Mouse (Mus musculus) hindbrain, embryonic 10.5 days (tissue): Measurements from ENCODE around the gene Camk2d. TPM values are rescaled to one million over a fixed set of nuclear protein-coding genes. Genes with fewer than 3 reads are reported as not detected.

Source experiments
- DNase-seq: peaks from one replicate; pipeline ENCODE4 v3.0.0-alpha.2; 2017; ENCODE audit warnings: low spot score
- H3K27ac ChIP-seq: fragments of 300-500 bp; sonication (generic); 2 replicates; pipeline ENCODE4 v1.5.1; 2016; ENCODE audit warnings: mild to moderate bottlenecking, moderate library complexity
- H3K27me3 ChIP-seq: fragments of 300-500 bp; sonication (generic); 2 replicates; pipeline ENCODE4 v1.6.1; 2016; ENCODE audit warnings: mild to moderate bottlenecking; ENCODE audit not compliant: poor library complexity, insufficient read depth, severe bottlenecking
- H3K36me3 ChIP-seq: fragments of 300-500 bp; sonication (generic); 2 replicates; pipeline ENCODE4 v1.6.1; 2016; ENCODE audit warnings: mild to moderate bottlenecking, moderate library complexity
- H3K4me1 ChIP-seq: fragments of 300-500 bp; sonication (generic); replicated peaks from 2 replicates; pipeline ENCODE4 v1.6.1; 2016; ENCODE audit warnings: mild to moderate bottlenecking
- H3K4me3 ChIP-seq: fragments of 300-500 bp; sonication (generic); 2 replicates; pipeline ENCODE4 v1.5.1; 2016; ENCODE audit warnings: mild to moderate bottlenecking, moderate library complexity
- H3K9me3 ChIP-seq: fragments of 300-500 bp; sonication (generic); 2 replicates; pipeline ENCODE4 v1.6.1; 2016; ENCODE audit warnings: mild to moderate bottlenecking, moderate library complexity
- WGBS: fragments of 180-500 bp; shearing (Covaris S2); methylation state at CpG from one replicate; pipeline ENCODE4 v1.1.7; 2016; 5-methylcytosine and 5-hydroxymethylcytosine counted together
- polyA plus RNA-seq: library from polyadenylated mRNA; unstranded; fragments of >200 nt; fragmentation: Nextera tagmentation; extraction: Ambion mirVana; gene quantifications from 2 replicates; pipeline ENCODE4 v1.2.1, GENCODE M21; 2016

Gene Camk2d
- 11.4 and 11.9 TPM in 2 replicates for polyA plus RNA-seq

DNA sequence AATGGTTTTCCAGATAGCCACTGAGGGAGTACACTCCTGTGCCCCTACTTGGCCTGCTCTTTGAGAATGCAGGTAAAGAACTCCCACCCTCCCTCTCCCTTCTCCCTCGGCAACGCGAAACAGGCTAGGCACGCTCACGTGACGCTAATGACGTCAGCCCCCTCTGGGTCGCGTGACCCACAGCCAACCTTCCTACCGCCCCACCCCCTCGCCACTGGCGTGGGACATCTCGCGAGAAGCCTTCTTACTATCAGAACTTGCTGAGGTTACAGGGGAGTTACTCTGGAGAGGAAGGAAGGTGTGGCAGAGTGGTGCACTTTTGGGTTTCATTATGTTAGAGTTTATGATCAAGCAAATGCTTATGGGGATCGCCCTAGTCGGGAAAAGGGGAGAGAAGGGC lies at the start of gene Camk2d:
Camk2d (plus strand) TSS at position 217 of the 400 bp plus-strand sequence.
- WGBS = under 1% methylated on average over 16 of the region's 16 CpGs
- DNase-seq = peak; percentile 96
- H3K27ac ChIP-seq = peak within 1 kb of the TSS; percentile 95
- no peaks in the 10 kb centered on the region for H3K9me3 ChIP-seq
- no peaks in the 10 kb centered on the region for H3K36me3 ChIP-seq
- peaks cover 16% of the 10 kb centered on the region for H3K4me1 ChIP-seq
- H3K4me3 ChIP-seq = peak within 1 kb of the TSS; percentile 78
- H3K27me3 ChIP-seq = no peaks in the 10 kb centered on the region; the same call in 1 of the 2 replicates

- no peak for DNase-seq
- Histone ChIP-seq H3K4me1 (no peaks in the 10 kb centered on the region), H3K27me3 (no peaks in the 10 kb centered on the region), H3K36me3 (no peaks in the 10 kb centered on the region), H3K27ac (no peak overlapping the region), H3K9me3 (no peaks in the 10 kb centered on the region), H3K4me3 (no peak overlapping the region)
These were observed 48.2 kb upstream of the Camk2d start for GRCm38 (mm10) chr3:126547941-126548340.

DNA sequence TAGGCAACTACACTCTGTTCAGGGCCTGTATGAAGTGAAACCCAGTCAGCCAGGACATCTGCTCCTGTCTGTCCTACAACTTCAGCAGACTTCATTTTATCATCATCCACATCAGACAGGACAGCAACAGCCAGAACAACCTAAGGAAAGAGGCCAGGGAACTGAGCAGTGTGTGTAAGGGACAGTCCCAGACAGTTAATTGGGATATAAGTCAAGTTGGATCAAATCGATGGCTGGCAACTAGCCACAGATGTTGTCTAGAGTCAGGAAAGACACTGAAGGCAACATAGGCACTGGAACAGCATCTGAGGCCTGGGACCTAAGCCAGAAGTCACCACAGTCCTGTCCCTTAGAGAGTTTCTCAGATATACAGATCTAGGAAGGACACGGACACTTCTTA lies 32.5 kb upstream of the Camk2d start:
- Histone ChIP-seq H3K4me3 (no peak overlapping the region), H3K36me3 (no peaks in the 10 kb centered on the region), H3K9me3 (no peaks in the 10 kb centered on the region), H3K27me3 (no peaks in the 10 kb centered on the region), H3K4me1 (no peaks in the 10 kb centered on the region), H3K27ac (no peak overlapping the region)
- WGBS = 87% methylated on average over 2 of the region's 2 CpGs
- no peak for DNase-seq

DNA sequence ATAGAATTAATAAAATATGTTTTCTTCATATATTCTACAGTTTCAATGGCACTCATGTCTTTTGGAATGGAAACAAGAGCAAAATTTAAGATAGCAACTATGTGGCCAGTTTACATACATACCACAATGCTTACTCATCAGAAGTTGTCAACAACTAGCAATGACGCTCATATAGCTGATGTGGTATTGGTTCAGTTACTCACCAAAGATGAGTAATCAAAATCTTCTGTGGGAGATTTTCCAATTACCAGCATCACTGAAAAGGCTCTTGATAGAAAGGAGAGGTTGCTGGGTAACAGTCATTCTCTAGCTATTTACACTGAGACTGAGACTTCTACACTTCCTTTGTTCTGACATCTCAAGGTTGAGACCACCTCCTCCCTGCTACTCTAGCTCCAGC lies 25.5 kb upstream of the Camk2d start:
- no peak for DNase-seq
- H3K4me1 ChIP-seq = no peaks in the 10 kb centered on the region
- H3K27me3 ChIP-seq = no peaks in the 10 kb centered on the region
- H3K9me3 ChIP-seq = no peaks in the 10 kb centered on the region
- 90% methylated on average over 1 of the region's 1 CpGs for WGBS
- no peaks in the 10 kb centered on the region for H3K36me3 ChIP-seq
- H3K27ac ChIP-seq = no peak overlapping the region
- no peak overlapping the region for H3K4me3 ChIP-seq

DNA sequence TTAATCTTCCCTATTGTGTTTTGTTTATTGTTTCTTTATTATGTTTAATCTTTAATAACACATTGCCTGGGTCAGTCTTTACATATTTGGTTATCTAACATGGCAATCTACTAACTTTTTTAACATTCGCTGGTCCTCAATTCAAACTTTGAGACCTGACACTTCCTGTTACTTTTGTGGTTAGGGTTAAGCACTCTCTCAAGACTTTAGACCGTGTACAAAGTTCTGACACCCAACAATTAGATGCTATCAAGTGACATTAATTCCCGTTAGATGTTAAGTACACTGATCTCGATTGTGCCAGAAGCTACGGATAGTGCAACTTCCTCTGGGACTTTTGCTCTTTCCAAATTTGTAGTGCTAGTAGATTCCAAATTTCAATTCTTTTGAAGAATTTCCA lies 23.2 kb upstream of the Camk2d start:
- Histone ChIP-seq H3K4me3 (no peak overlapping the region), H3K27me3 (no peaks in the 10 kb centered on the region), H3K36me3 (no peaks in the 10 kb centered on the region), H3K9me3 (no peaks in the 10 kb centered on the region), H3K4me1 (no peaks in the 10 kb centered on the region), H3K27ac (no peak overlapping the region)
- no peak for DNase-seq
- 78% methylated on average over 5 of the region's 5 CpGs for WGBS

DNA sequence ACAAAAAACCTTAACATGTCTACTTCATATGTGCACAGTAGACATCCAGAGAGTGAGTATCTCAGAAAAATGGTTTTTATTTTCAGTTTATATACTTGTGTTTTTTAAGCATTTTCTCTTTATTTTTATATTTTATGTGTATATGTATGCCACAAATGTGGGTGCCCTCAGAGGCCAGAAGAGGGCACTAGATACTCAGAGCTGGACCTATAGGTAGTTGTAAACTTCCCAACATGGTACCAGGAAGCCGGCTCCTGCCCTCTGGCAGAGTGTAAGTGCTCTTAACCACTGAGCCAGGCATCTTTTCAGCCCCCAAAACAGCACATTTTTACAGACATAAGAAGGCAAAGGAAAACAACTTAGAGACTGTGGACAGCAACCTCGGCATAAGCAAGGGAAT lies 20.2 kb upstream of the Camk2d start:
- H3K9me3 ChIP-seq = no peaks in the 10 kb centered on the region
- no peak overlapping the region for H3K4me3 ChIP-seq
- DNase-seq = peak; percentile 5
- H3K4me1 ChIP-seq = no peaks in the 10 kb centered on the region
- H3K27me3 ChIP-seq = no peaks in the 10 kb centered on the region
- WGBS = 62% methylated on average over 2 of the region's 2 CpGs
- no peak overlapping the region for H3K27ac ChIP-seq
- H3K36me3 ChIP-seq = no peaks in the 10 kb centered on the region

- H3K9me3 ChIP-seq = no peaks in the 10 kb centered on the region
- H3K27me3 ChIP-seq = no peaks in the 10 kb centered on the region
- no peak overlapping the region for H3K27ac ChIP-seq
- H3K4me3 ChIP-seq = no peak overlapping the region
- no peak for DNase-seq
- 87% methylated on average over 3 of the region's 3 CpGs for WGBS
- no peaks in the 10 kb centered on the region for H3K4me1 ChIP-seq
- no peaks in the 10 kb centered on the region for H3K36me3 ChIP-seq
These were observed 10.0 kb upstream of the Camk2d start for GRCm38 (mm10) chr3:126586134-126586533.

GRCm38 (mm10) chr3:126587477-126587876 lies 8.6 kb upstream of the Camk2d start:
- H3K9me3 ChIP-seq = no peaks in the 10 kb centered on the region
- H3K4me3 ChIP-seq = no peak overlapping the region
- WGBS = 91% methylated on average over 3 of the region's 3 CpGs
- H3K36me3 ChIP-seq = no peaks in the 10 kb centered on the region
- no peaks in the 10 kb centered on the region for H3K4me1 ChIP-seq
- no peaks in the 10 kb centered on the region for H3K27me3 ChIP-seq
- DNase-seq = no peak
- H3K27ac ChIP-seq = no peak overlapping the region

- no peaks in the 10 kb centered on the region for H3K36me3 ChIP-seq
- no peaks in the 10 kb centered on the region for H3K4me1 ChIP-seq
- 94% methylated on average over 7 of the region's 7 CpGs for WGBS
- no peaks in the 10 kb centered on the region for H3K27me3 ChIP-seq
- no peak overlapping the region for H3K27ac ChIP-seq
- DNase-seq = no peak
- no peak overlapping the region for H3K4me3 ChIP-seq
- H3K9me3 ChIP-seq = no peaks in the 10 kb centered on the region
These were observed 6.5 kb upstream of the Camk2d start for GRCm38 (mm10) chr3:126589556-126589955.

DNA sequence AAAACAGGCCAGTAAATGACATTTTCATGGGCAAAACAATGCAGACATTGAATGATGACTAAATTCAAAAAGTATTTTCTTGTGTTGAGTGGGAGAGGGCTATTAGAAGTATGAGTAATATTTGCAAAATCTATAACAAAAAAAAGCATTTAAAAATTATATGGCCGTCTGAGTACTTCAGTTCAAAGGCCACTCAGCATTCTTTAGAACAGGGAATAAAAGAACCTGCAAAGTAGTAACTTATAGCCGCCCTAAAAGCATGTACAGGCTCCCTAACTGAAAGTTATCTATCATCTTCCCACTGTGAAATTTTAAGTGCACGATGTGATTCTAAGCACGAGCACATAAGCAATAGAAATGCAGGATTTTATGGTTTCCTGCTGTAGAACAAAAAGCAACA lies 646 bp upstream of the Camk2d start:
- 78% methylated on average over 4 of the region's 4 CpGs for WGBS

GRCm38 (mm10) chr3:126596491-126597160 lies 524 bp downstream of the Camk2d start:
- peak overlapping the region; percentile 95 for H3K27ac ChIP-seq
- H3K9me3 ChIP-seq = no peaks in the 10 kb centered on the region
- DNase-seq = peak; percentile 86
- peaks cover 16% of the 10 kb centered on the region for H3K4me1 ChIP-seq
- 0 out of 2 replicates have a peak, but pooled peaks cover 1% of the 10 kb centered on the region for H3K36me3 ChIP-seq
- H3K27me3 ChIP-seq = no peaks in the 10 kb centered on the region; the same call in 1 of the 2 replicates
- H3K4me3 ChIP-seq = peak overlapping the region; percentile 78
- under 1% methylated on average over 67 of the region's 69 CpGs for WGBS

More for the DNA sequence above, 646 bp upstream of the Camk2d start:
- no peaks in the 10 kb centered on the region for H3K36me3 ChIP-seq
- no peak for DNase-seq
- H3K9me3 ChIP-seq = no peaks in the 10 kb centered on the region
- peaks cover 16% of the 10 kb centered on the region for H3K4me1 ChIP-seq
- peak overlapping the region; percentile 95; the same call in 1 of the 2 replicates for H3K27ac ChIP-seq
- H3K27me3 ChIP-seq = no peaks in the 10 kb centered on the region; the same call in 1 of the 2 replicates
- H3K4me3 ChIP-seq = no peak overlapping the region; the same call in 1 of the 2 replicates

GRCm38 (mm10) chr3:126597161-126597595 lies 1.1 kb downstream of the Camk2d start:
- DNase-seq = peak; percentile 85
- Histone ChIP-seq H3K4me1 (peaks cover 16% of the 10 kb centered on the region), H3K4me3 (peak overlapping the region; percentile 78), H3K36me3 (0 out of 2 replicates have a peak, but pooled peaks cover 4% of the 10 kb centered on the region), H3K27me3 (no peaks in the 10 kb centered on the region; the same call in 1 of the 2 replicates), H3K9me3 (no peaks in the 10 kb centered on the region), H3K27ac (peak overlapping the region; percentile 95)
- under 1% methylated on average over 49 of the region's 51 CpGs for WGBS

- H3K4me1 ChIP-seq = peaks cover 16% of the 10 kb centered on the region
- 0 out of 2 replicates have a peak, but pooled peaks cover 4% of the 10 kb centered on the region for H3K36me3 ChIP-seq
- peak overlapping the region; percentile 95 for H3K27ac ChIP-seq
- under 1% methylated on average over 29 of the region's 29 CpGs for WGBS
- peak overlapping the region; percentile 78 for H3K4me3 ChIP-seq
- H3K27me3 ChIP-seq = no peaks in the 10 kb centered on the region; the same call in 1 of the 2 replicates
- H3K9me3 ChIP-seq = no peaks in the 10 kb centered on the region
- no peak for DNase-seq
These were observed 1.7 kb downstream of the Camk2d start for GRCm38 (mm10) chr3:126597596-126598328.
